ENCODE assay signal across 8 mouse cellular contexts in genomic region chr5:123992794-123993193, GRCm38 (mm10). TPM values are rescaled to one million over a fixed set of nuclear protein-coding genes. Genes with fewer than 3 reads are reported as not detected.
A peak's percentile ranks its signal among the peaks of the same experiment; 100 is the strongest.
DNase-seq lines count a peak whose midpoint lies in the region; ATAC-seq and TF ChIP-seq lines count a peak whose summit lies in the region.

No protein-coding gene starts in this region.

- no peak for TF ChIP-seq EP300 in stomach, postnatal 0 days (optimal IDR thresholded peaks at IDR 0.05)

- peak; percentile 91 for TF ChIP-seq CTCF in liver, adult 2 months (IDR thresholded peaks at IDR 0.05; ENCODE audit: low read depth, low read length)
- TF ChIP-seq CTCF in stomach, postnatal 0 days (IDR thresholded peaks at IDR 0.05; ENCODE audit: low read depth) = peak; percentile 95

- H3K4me1 ChIP-seq in heart, embryonic 12.5 days (replicated peaks) = peaks cover 26% of the 10 kb centered on the region
- peaks cover 13% of the 10 kb centered on the region for H3K4me1 ChIP-seq in kidney, embryonic 14.5 days (ENCODE audit: control insufficient read depth, insufficient read depth, low read length)
- peaks cover 8% of the 10 kb centered on the region for H3K4me1 ChIP-seq in liver, adult 2 months (ENCODE audit: control insufficient read depth, insufficient read depth, low read length)
- H3K4me1 ChIP-seq in neural tube, embryonic 11.5 days (ENCODE audit: control insufficient read depth, insufficient read depth, low read length) = peaks cover 22% of the 10 kb centered on the region
- peaks cover 3% of the 10 kb centered on the region; the same call in 1 of the 2 replicates for H3K4me1 ChIP-seq in stomach, postnatal 0 days (replicated peaks; ENCODE audit: control insufficient read depth, insufficient read depth)

- H3K4me3 ChIP-seq in heart, embryonic 12.5 days = no peak overlapping the region
- no peak overlapping the region for H3K4me3 ChIP-seq in kidney, embryonic 14.5 days (ENCODE audit: low read length)
- no peak overlapping the region for H3K4me3 ChIP-seq in liver, adult 2 months (ENCODE audit: insufficient read depth, low read depth, low read length)
- H3K4me3 ChIP-seq in neural tube, embryonic 11.5 days (ENCODE audit: low read depth, low read length) = no peak overlapping the region
- no peak overlapping the region for H3K4me3 ChIP-seq in stomach, postnatal 0 days (ENCODE audit: low read depth, low read length)

- H3K9me3 ChIP-seq in heart, embryonic 12.5 days (replicated peaks) = no peaks in the 10 kb centered on the region
- no peaks in the 10 kb centered on the region for H3K9me3 ChIP-seq in kidney, embryonic 14.5 days (ENCODE audit: control insufficient read depth, low read length)
- H3K9me3 ChIP-seq in neural tube, embryonic 11.5 days (ENCODE audit: control insufficient read depth, low read length) = no peaks in the 10 kb centered on the region
- H3K9me3 ChIP-seq in stomach, postnatal 0 days (ENCODE audit: control insufficient read depth, low read length) = no peaks in the 10 kb centered on the region

- no peaks in the 10 kb centered on the region for H3K27me3 ChIP-seq in heart, embryonic 12.5 days (replicated peaks)
- no peaks in the 10 kb centered on the region for H3K27me3 ChIP-seq in kidney, embryonic 14.5 days (ENCODE audit: control insufficient read depth, insufficient read depth, low read length)
- no peaks in the 10 kb centered on the region for H3K27me3 ChIP-seq in liver, adult 2 months (ENCODE audit: control insufficient read depth, insufficient read depth, low read length)
- H3K27me3 ChIP-seq in neural tube, embryonic 11.5 days (ENCODE audit: control insufficient read depth, insufficient read depth, low read length) = 0 out of 2 replicates have a peak, but pooled peaks cover 2% of the 10 kb centered on the region
- H3K27me3 ChIP-seq in stomach, postnatal 0 days (ENCODE audit: control insufficient read depth, insufficient read depth, low read length) = no peaks in the 10 kb centered on the region

- H3K79me2 ChIP-seq in liver, adult 2 months (ENCODE audit: control insufficient read depth, insufficient read depth, low read length) = no peaks in the 10 kb centered on the region

- no peak overlapping the region for H3K4me2 ChIP-seq in heart, embryonic 12.5 days
- H3K4me2 ChIP-seq in kidney, embryonic 14.5 days (replicated peaks; ENCODE audit: low read depth, low read length) = no peak overlapping the region
- no peak overlapping the region for H3K4me2 ChIP-seq in neural tube, embryonic 11.5 days (ENCODE audit: low read depth)
- no peak overlapping the region for H3K4me2 ChIP-seq in stomach, postnatal 0 days (replicated peaks; ENCODE audit: low read depth)

- no peak overlapping the region for H3K27ac ChIP-seq in heart, embryonic 12.5 days (ENCODE audit: poor library complexity, severe bottlenecking)
- H3K27ac ChIP-seq in kidney, embryonic 14.5 days (ENCODE audit: low read depth, low read length) = no peak overlapping the region
- H3K27ac ChIP-seq in liver, adult 2 months (replicated peaks; ENCODE audit: insufficient read depth, low read depth, low read length) = no peak overlapping the region
- H3K27ac ChIP-seq in neural tube, embryonic 11.5 days (ENCODE audit: low read depth, low read length) = no peak overlapping the region
- H3K27ac ChIP-seq in stomach, postnatal 0 days (replicated peaks) = peak overlapping the region; percentile 86

- no peak for TF ChIP-seq POLR2A in liver, adult 2 months (IDR thresholded peaks at IDR 0.05; ENCODE audit: extremely low read depth, insufficient read depth, low read length)

- H3K9ac ChIP-seq in heart, embryonic 12.5 days = no peak overlapping the region
- H3K9ac ChIP-seq in kidney, embryonic 14.5 days (ENCODE audit: low read depth, low read length) = no peak overlapping the region
- H3K9ac ChIP-seq in liver, adult 2 months (ENCODE audit: low read depth, low read length) = no peak overlapping the region
- no peak overlapping the region for H3K9ac ChIP-seq in neural tube, embryonic 11.5 days (ENCODE audit: low read length)
- H3K9ac ChIP-seq in stomach, postnatal 0 days (ENCODE audit: low read length) = no peak overlapping the region

- 32% methylated on average over 5 of the region's 5 CpGs for WGBS in heart, embryonic 12.5 days
- WGBS in kidney, embryonic 14.5 days = 30% methylated on average over 5 of the region's 5 CpGs
- 42% methylated on average over 5 of the region's 5 CpGs for WGBS in liver, adult 2 months
- 36% methylated on average over 5 of the region's 5 CpGs for WGBS in neural tube, embryonic 11.5 days
- WGBS in stomach, postnatal 0 days = 31% methylated on average over 5 of the region's 5 CpGs

- no peak for ATAC-seq in heart, embryonic 12.5 days (ENCODE audit: insufficient number of reproducible peaks, low FRiP score)
- ATAC-seq in kidney, embryonic 14.5 days (ENCODE audit: low FRiP score, low TSS enrichment) = peak; percentile 37; the same call in 1 of the 2 replicates
- no peak for ATAC-seq in neural tube, embryonic 11.5 days (ENCODE audit: insufficient read depth, low FRiP score, low TSS enrichment)
- ATAC-seq in stomach, postnatal 0 days (ENCODE audit: low FRiP score, low TSS enrichment) = 0 out of 2 replicates have a peak, but pooled peaks have one; percentile 18

- peak; percentile 97 for DNase-seq in heart, adult 11 months
- DNase-seq in embryo, embryonic 10 days (ENCODE audit: low spot score) = peak; percentile 89
- peak; percentile 71 to 88 for DNase-seq in heart, adult 9 months (ENCODE audit: low spot score in 2 of 2)
- DNase-seq in liver, adult 2 months (ENCODE audit: extremely low read depth, low read depth, low spot score) = peak; percentile 62
- peak; percentile 81 for DNase-seq in neural tube, embryonic 11.5 days (ENCODE audit: low spot score)
- DNase-seq in stomach, postnatal 0 days (ENCODE audit: low spot score) = peak; percentile 87

- no peaks in the 10 kb centered on the region for H3K36me3 ChIP-seq in heart, embryonic 12.5 days
- peaks cover 8% of the 10 kb centered on the region; the same call in 1 of the 2 replicates for H3K36me3 ChIP-seq in kidney, embryonic 14.5 days (ENCODE audit: control insufficient read depth, insufficient read depth, low read length)
- H3K36me3 ChIP-seq in liver, adult 2 months (ENCODE audit: control insufficient read depth, insufficient read depth, low read length) = no peaks in the 10 kb centered on the region
- H3K36me3 ChIP-seq in neural tube, embryonic 11.5 days (ENCODE audit: control insufficient read depth, insufficient read depth, low read length) = no peaks in the 10 kb centered on the region
- no peaks in the 10 kb centered on the region for H3K36me3 ChIP-seq in stomach, postnatal 0 days (ENCODE audit: control insufficient read depth, insufficient read depth, low read length)

RNA-seq across cellular contexts. Expression of gene Hip1r, which starts 19.4 kb away (rescaled TPM):
- 4.8 and 7.5 TPM in 2 replicates for polyA plus RNA-seq in heart, embryonic 12.5 days (2016; fragmentation: Nextera tagmentation; extraction: Ambion mirVana)
- 11.0 and 13.0 TPM in 2 replicates for polyA plus RNA-seq in kidney, embryonic 14.5 days (2014; fragmentation: Nextera tagmentation; extraction: Ambion mirVana)
- 9.1 and 9.7 TPM in 2 replicates for total RNA-seq in liver, adult 2 months (2014; rRNA removed)
- 9.2 and 11.5 TPM in 2 replicates for polyA plus RNA-seq in liver, adult 2 months (2012; rRNA removed)
- 4.4 and 5.3 TPM in 2 replicates for polyA plus RNA-seq in neural tube, embryonic 11.5 days (2014; fragmentation: Nextera tagmentation; extraction: Ambion mirVana)
- polyA plus RNA-seq in stomach, postnatal 0 days (2015; fragmentation: Nextera tagmentation; extraction: Ambion mirVana) = 31.2 and 32.2 TPM in 2 replicates

RNA-seq across cellular contexts. Expression of gene Vps37b, which starts 39.3 kb away (rescaled TPM):
- 61.9 and 64.4 TPM in 2 replicates for polyA plus RNA-seq in heart, embryonic 12.5 days (2016; fragmentation: Nextera tagmentation; extraction: Ambion mirVana)
- polyA plus RNA-seq in kidney, embryonic 14.5 days (2014; fragmentation: Nextera tagmentation; extraction: Ambion mirVana) = 20.2 and 27.6 TPM in 2 replicates
- total RNA-seq in liver, adult 2 months (2014; rRNA removed) = 4.4 and 6.2 TPM in 2 replicates
- 27.3 and 31.4 TPM in 2 replicates for polyA plus RNA-seq in liver, adult 2 months (2012; rRNA removed)
- polyA plus RNA-seq in neural tube, embryonic 11.5 days (2014; fragmentation: Nextera tagmentation; extraction: Ambion mirVana) = 50.3 and 52.3 TPM in 2 replicates
- polyA plus RNA-seq in stomach, postnatal 0 days (2015; fragmentation: Nextera tagmentation; extraction: Ambion mirVana) = 31.0 and 35.8 TPM in 2 replicates

Comparison
In these comparisons a context has a peak if more than half of its experiments do, and no peak if none do; other contexts are left out.
1. ATAC-seq: peak in kidney, embryonic 14.5 days (single experiment) and stomach, postnatal 0 days (single experiment); none in heart, embryonic 12.5 days (single experiment) and neural tube, embryonic 11.5 days (single experiment).
2. Peak in every context shown above with its lines, with median percentiles within 50 percentile points of each other: DNase-seq.